Mouse (Mus musculus) lung, embryonic 16.5 days (tissue): Measurements from ENCODE around the gene Arhgef19. TPM values are rescaled to one million over a fixed set of nuclear protein-coding genes. Genes with fewer than 3 reads are reported as not detected.
A peak's percentile ranks its signal among the peaks of the same experiment; 100 is the strongest.

ENCODE experiments used
- ATAC-seq: fragments of 200-750 bp; cut with Nextera tagmentation; 2 replicates; pipeline ENCODE4 v1.8.0; 2017; ENCODE audit warnings: low read depth, mild to moderate bottlenecking, moderate library complexity
- H3K27ac ChIP-seq: fragments of 300-500 bp; sonication (generic); 2 replicates; pipeline ENCODE4 v1.5.1; 2014; ENCODE audit warnings: mild to moderate bottlenecking, control low read depth, low read length
- H3K27me3 ChIP-seq: fragments of 300-500 bp; sonication (generic); 2 replicates; pipeline ENCODE4 v1.6.1; 2014; ENCODE audit warnings: low read depth, low read length, mixed read lengths; ENCODE audit not compliant: control insufficient read depth, insufficient read depth
- H3K36me3 ChIP-seq: fragments of 300-500 bp; sonication (generic); 2 replicates; pipeline ENCODE4 v1.6.1; 2014; ENCODE audit warnings: low read length; ENCODE audit not compliant: control insufficient read depth, insufficient read depth
- H3K4me1 ChIP-seq: fragments of 300-500 bp; sonication (generic); replicated peaks from 2 replicates; pipeline ENCODE4 v1.6.1; 2014; ENCODE audit warnings: low read length, mixed read lengths; ENCODE audit not compliant: control insufficient read depth, insufficient read depth
- H3K4me2 ChIP-seq: fragments of 300-500 bp; sonication (generic); 2 replicates; pipeline ENCODE4 v1.6.1; 2014; ENCODE audit warnings: low read depth, low read length, control low read depth
- H3K4me3 ChIP-seq: fragments of 300-500 bp; sonication (generic); 2 replicates; pipeline ENCODE4 v1.5.1; 2014; ENCODE audit warnings: mild to moderate bottlenecking, low read length, control low read depth
- H3K9ac ChIP-seq: fragments of 300-500 bp; sonication (generic); 2 replicates; pipeline ENCODE4 v1.6.1; 2014; ENCODE audit warnings: low read length, control low read depth
- H3K9me3 ChIP-seq: fragments of 300-500 bp; sonication (generic); 2 replicates; pipeline ENCODE4 v1.6.1; 2016; ENCODE audit warnings: low read length; ENCODE audit not compliant: control insufficient read depth
- WGBS: fragments of 180-500 bp; shearing (Covaris S2); extraction: QIAGEN DNeasy Blood & Tissue Kit; methylation state at CpG from one replicate; pipeline ENCODE4 v1.1.7; 2014; 5-methylcytosine and 5-hydroxymethylcytosine counted together
- polyA plus RNA-seq: library from polyadenylated mRNA; unstranded; fragments of >200 nt; fragmentation: Nextera tagmentation; extraction: Ambion mirVana; gene quantifications from 2 replicates; pipeline ENCODE4 v1.2.1, GENCODE M21; 2015

Arhgef19 gene
- polyA plus RNA-seq: 17.7 and 18.0 TPM in 2 replicates

DNA sequence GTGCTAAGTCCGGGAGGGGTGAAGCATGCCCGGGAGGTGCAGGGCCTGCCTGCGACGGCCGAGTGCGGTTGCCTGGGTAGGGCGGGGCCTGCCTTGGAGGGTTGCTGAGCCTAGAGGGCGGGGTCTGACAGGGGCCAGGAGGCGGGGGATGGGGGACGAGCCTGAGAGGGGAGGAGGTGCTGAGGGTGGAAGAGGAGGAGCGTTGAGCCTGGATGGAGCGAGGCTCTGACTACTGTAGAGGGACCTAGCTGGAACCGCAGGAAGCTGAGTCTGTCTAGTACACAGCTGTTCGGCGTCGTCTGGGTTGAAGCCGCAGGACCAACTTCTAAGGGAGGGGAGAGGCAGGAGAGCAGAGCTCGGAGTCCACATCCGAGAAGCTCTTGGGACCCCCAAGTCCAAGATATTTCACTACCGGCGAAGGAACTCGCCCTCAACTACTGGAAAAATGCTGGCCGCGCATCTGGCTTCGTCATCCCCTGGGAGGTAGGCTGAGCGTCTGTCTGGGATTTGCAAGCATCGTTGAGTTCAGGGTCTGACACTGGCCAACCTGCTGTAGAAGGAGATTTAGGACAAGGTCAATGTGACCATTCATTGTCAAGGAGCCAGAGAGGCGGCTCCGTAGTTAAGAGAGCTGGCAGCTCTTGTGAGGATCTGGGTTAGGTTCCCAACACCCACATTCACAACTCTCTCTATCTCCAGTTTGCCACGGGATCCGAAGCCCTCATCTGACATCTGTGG is at the start of gene Arhgef19:
Gene Arhgef19, plus strand, starts transcription at position 112 of the 738 bp plus-strand sequence.
- Histone ChIP-seq H3K27ac (peak within 1 kb of the TSS; percentile 45), H3K9me3 (no peaks in the 10 kb centered on the region), H3K9ac (peak within 1 kb of the TSS; percentile 64), H3K27me3 (peaks cover 13% of the 10 kb centered on the region; the same call in 1 of the 2 replicates), H3K36me3 (no peaks in the 10 kb centered on the region), H3K4me3 (peak within 1 kb of the TSS; percentile 57), H3K4me1 (peaks cover 40% of the 10 kb centered on the region), H3K4me2 (peak within 1 kb of the TSS; percentile 82)
- ATAC-seq: peak; percentile 91
- 1% methylated on average over 31 of the region's 31 CpGs for WGBS

DNA sequence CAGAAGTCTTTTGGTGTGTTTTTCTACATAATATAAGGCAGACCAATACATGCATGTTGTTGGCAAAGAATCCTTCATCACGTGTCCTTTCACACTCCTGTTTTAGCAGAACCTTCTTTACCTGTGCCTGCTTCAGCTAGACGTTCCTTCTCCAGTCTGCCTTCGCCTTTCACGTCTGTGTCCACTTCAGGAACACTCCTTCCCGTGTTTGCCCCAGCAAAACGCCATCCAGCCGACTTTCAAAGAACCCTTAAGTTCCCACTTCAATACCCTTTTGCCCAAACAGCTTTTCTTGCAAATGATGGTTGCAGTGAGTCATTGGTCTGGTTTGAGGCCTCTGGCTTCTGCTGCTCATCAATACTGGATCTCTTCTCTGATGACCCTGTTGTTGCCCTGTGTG is 48.0 kb upstream of the Arhgef19 start:
- Histone ChIP-seq H3K4me2 (no peak overlapping the region), H3K9me3 (no peaks in the 10 kb centered on the region), H3K9ac (no peak overlapping the region), H3K36me3 (peaks cover 9% of the 10 kb centered on the region), H3K27ac (no peak overlapping the region), H3K4me3 (no peak overlapping the region), H3K27me3 (no peaks in the 10 kb centered on the region), H3K4me1 (0 out of 2 replicates have a peak, but pooled peaks cover 2% of the 10 kb centered on the region)
- WGBS: 67% methylated on average over 7 of the region's 7 CpGs
- ATAC-seq: no peak

DNA sequence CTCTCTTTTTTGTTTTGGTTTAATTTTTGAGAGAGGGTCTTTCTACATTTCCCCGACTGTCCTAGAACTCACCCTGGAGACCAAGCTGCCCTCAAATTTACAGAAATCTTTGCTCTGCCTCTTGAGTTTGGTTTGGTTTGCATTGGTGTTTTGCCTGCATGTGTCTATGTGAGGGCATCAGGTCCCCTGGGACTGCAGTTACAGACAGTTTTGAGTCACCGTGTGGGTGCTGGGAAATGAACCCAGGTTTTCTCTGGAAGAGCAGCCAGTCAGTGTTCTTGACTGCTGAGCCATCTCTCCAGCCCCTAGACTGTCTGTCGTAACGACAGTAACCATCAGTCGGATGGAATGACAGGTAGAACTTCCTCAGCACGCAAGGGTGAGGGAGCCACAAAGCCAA is 44.7 kb upstream of the Arhgef19 start:
- 91% methylated on average over 6 of the region's 6 CpGs for WGBS
- H3K4me2 ChIP-seq: no peak overlapping the region
- H3K27me3 ChIP-seq: no peaks in the 10 kb centered on the region
- ATAC-seq: no peak
- H3K36me3 ChIP-seq: peaks cover 33% of the 10 kb centered on the region
- 0 out of 2 replicates have a peak, but pooled peaks cover 2% of the 10 kb centered on the region for H3K9me3 ChIP-seq
- no peak overlapping the region for H3K27ac ChIP-seq
- H3K9ac ChIP-seq: no peak overlapping the region
- no peak overlapping the region for H3K4me3 ChIP-seq
- H3K4me1 ChIP-seq: no peaks in the 10 kb centered on the region

DNA sequence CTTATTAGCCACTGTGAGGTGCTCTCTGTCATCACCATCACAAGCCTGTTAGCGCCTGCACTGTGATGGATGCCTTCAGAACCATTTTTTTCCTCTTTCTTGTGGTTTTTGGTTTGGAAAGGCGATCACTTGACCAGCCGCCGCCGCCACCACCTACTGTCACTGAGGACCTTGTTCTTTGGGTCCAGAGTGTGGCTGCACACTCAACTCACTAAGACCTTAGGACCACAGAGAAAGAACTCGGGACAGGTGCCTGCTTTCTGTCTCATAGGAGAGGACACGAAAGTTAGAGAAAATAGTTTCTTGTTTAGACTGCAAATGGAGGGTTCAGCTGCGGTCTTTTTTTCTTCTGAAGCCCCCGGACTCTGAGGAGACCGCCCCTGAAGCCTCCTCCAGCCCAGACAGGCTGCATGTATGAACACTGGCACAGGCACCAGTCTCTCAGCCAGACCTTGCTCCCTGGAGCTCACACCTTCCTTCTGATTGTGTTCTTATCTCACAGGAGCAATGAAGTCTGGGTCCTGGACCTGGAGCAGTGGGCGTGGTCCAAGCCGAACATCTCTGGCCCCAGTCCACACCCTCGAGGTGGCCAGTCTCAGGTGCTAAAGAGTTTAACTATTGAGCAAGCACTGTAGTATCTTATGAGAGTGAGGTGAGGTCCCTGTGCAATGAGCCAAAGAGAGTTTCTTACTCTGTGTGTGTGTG is 42.2 kb upstream of the Arhgef19 start:
- Histone ChIP-seq H3K27me3 (no peaks in the 10 kb centered on the region), H3K4me3 (no peak overlapping the region), H3K4me1 (no peaks in the 10 kb centered on the region), H3K36me3 (peaks cover 42% of the 10 kb centered on the region), H3K4me2 (no peak overlapping the region), H3K9ac (no peak overlapping the region), H3K9me3 (0 out of 2 replicates have a peak, but pooled peaks cover 2% of the 10 kb centered on the region), H3K27ac (no peak overlapping the region)
- WGBS: 94% methylated on average over 13 of the region's 13 CpGs
- no peak for ATAC-seq

DNA sequence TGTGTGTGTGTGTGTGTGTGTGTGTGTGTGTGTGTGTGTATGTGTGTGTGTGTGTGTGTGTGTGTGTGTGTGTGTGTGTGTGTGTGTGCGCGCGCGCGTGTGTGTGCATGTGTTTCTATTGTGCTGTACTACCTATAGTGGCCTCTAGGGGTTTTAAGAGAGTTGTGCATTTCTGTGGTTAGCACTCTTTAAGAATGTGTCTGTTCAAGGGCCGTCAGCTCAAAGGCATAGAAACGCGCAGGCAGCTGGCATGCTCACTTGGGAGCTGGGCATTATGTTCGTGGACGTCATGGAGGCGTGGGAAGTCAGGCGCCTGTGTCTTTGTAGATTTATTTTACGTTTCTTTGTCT is 41.6 kb upstream of the Arhgef19 start:
- H3K27me3 ChIP-seq: no peaks in the 10 kb centered on the region
- ATAC-seq: no peak
- no peaks in the 10 kb centered on the region for H3K4me1 ChIP-seq
- WGBS: 96% methylated on average over 13 of the region's 13 CpGs
- H3K36me3 ChIP-seq: peaks cover 47% of the 10 kb centered on the region
- no peak overlapping the region for H3K27ac ChIP-seq
- H3K4me2 ChIP-seq: no peak overlapping the region
- H3K9ac ChIP-seq: no peak overlapping the region
- 0 out of 2 replicates have a peak, but pooled peaks cover 2% of the 10 kb centered on the region for H3K9me3 ChIP-seq
- no peak overlapping the region for H3K4me3 ChIP-seq

DNA sequence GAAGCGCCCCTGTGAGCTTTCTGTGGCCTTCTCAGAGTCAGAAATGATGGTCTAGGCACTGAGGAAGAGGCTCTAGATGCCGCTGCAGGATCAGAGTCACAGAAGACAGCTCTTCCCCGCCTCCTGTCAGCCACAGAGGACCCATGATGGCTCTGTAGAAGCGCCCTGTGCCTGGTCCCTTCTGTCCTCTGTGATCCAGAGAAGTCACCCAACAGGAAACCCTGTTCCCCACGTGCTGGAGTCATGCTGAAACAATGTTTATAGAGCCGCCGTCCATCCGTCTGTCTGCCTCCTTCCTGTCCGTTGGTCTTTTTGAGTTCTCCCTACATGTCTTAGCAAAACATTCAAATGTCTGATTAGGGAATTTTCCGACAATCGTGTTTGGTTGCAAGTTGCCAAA is 38.4 kb upstream of the Arhgef19 start:
- ATAC-seq: no peak

DNA sequence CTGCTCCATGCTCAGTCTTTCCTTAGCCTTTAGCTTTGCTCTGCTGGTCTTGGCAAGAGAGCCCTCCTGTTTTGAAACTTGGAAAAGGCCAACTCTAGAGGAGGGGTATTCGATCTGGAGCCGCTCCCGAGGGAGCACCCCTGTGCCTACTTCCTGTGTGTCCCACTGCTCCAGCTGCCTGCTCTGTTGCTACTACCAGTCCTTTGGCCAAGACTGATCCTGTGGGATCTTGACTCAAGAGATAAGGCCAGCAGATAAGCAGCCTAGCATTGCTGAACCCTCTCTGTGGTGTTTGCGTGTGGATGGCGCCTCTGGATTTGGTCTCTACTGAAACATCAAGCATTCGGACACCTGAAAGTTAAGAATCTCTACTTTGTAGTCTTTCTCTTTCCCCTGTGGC is 37.1 kb upstream of the Arhgef19 start:
- Histone ChIP-seq H3K27me3 (no peaks in the 10 kb centered on the region), H3K27ac (no peak overlapping the region), H3K36me3 (peaks cover 30% of the 10 kb centered on the region), H3K4me3 (no peak overlapping the region), H3K9ac (no peak overlapping the region), H3K4me1 (no peaks in the 10 kb centered on the region), H3K4me2 (no peak overlapping the region), H3K9me3 (0 out of 2 replicates have a peak, but pooled peaks cover 2% of the 10 kb centered on the region)
- WGBS: 80% methylated on average over 6 of the region's 6 CpGs
- ATAC-seq: no peak

More for the DNA sequence above, 38.4 kb upstream of the Arhgef19 start:
- H3K27ac ChIP-seq: no peak overlapping the region
- 0 out of 2 replicates have a peak, but pooled peaks cover 2% of the 10 kb centered on the region for H3K9me3 ChIP-seq
- 54% methylated on average over 11 of the region's 11 CpGs for WGBS
- peaks cover 40% of the 10 kb centered on the region for H3K36me3 ChIP-seq
- H3K4me2 ChIP-seq: no peak overlapping the region
- no peak overlapping the region for H3K9ac ChIP-seq
- no peaks in the 10 kb centered on the region for H3K4me1 ChIP-seq
- H3K27me3 ChIP-seq: no peaks in the 10 kb centered on the region
- H3K4me3 ChIP-seq: no peak overlapping the region

DNA sequence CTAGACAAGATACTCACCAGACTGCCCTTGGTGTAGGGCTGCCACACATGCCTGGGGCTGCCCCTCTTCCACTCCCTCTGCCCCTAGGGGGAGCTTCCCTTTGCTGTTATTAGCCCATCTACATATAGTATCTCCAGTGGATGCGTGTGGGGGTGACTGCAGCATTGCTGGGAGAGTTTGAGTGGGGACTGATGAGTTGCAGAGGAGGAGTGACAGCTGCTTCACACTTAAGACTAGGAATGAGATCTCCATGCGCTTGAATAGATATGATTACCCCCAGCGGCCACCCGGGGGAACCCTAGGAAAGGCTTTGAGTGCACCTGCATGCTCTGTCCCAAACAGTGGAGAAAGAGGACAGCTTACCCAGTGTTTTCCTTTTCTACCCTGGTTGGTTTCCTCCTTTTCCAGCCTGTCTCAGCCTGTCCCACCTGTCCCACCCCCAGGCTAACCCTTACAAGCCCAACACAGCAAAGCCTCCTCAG is 34.7 kb upstream of the Arhgef19 start:
- WGBS: 56% methylated on average over 4 of the region's 4 CpGs
- Histone ChIP-seq H3K9ac (no peak overlapping the region), H3K9me3 (no peaks in the 10 kb centered on the region), H3K27me3 (no peaks in the 10 kb centered on the region), H3K27ac (no peak overlapping the region), H3K4me2 (no peak overlapping the region), H3K4me1 (no peaks in the 10 kb centered on the region), H3K4me3 (no peak overlapping the region), H3K36me3 (peaks cover 14% of the 10 kb centered on the region)
- ATAC-seq: peak; percentile 54

DNA sequence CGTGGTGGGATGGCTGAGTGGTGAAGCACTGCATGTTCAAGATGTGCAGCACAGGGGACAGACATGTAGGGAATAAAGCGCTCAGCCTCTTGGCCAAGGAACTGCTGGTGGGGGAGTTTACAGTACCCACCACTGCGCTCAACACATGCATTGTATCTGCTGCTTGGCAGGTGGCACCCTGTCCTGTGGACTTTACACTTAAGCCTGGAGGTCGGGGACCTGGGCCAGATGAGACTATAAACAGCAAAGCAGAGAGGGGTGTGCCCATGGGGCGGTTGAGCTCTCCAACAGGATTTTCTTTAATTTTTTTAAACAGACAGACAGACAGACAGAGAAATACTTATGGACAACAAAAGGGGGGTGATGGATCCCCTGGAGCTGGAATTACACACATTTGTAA is 32.2 kb upstream of the Arhgef19 start:
- no peaks in the 10 kb centered on the region for H3K27me3 ChIP-seq
- H3K9me3 ChIP-seq: no peaks in the 10 kb centered on the region
- ATAC-seq: no peak
- peaks cover 6% of the 10 kb centered on the region; the same call in 1 of the 2 replicates for H3K36me3 ChIP-seq
- no peak overlapping the region for H3K4me3 ChIP-seq
- no peak overlapping the region for H3K4me2 ChIP-seq
- H3K4me1 ChIP-seq: no peaks in the 10 kb centered on the region
- 83% methylated on average over 5 of the region's 5 CpGs for WGBS
- no peak overlapping the region for H3K27ac ChIP-seq
- no peak overlapping the region for H3K9ac ChIP-seq
